Mouse (Mus musculus) layer of hippocampus, adult 9-10 months (tissue): ENCODE data around the gene Atf7.
A peak's percentile ranks its signal among the peaks of the same experiment; 100 is the strongest.

ENCODE experiments used
- DNase-seq: peaks from one replicate; pipeline ENCODE4 v3.0.0; 2022; ENCODE audit warnings: low spot score

Gene Atf7

DNA sequence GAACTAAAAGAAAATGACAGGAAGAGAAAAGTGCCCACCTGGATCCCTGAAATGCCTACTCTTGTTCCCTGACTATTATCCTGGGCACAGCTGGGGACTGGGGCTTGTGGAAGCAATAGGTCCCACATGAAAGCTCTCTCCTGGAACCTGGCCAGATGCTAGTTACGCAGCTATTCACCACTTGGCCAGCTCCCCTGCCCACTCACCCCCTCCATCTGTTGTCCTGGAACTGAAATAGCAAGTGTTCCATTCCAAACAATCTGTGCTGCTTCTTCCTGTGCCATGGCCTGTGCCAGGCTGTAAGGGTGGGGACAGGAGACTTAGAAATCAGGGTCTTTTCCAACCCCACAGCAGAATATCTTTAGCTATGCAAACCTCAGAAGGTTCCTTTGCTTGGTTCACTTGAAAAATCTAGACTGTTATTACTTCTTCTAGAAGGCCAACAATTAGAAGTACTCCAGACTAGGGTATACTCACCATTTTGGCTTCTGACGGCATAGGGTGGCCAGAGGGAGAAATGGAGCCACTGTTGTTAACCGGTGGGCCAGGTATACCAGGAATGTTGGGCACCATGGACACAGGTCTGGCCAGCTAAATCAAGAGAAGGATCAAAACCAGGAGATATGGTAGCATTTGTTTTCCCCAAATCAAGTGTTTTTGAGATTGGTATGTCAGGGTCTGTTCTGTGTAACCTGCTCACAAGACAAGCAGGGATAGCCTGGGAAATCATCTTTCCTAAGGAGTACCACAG lies 78.4 kb downstream of the Atf7 start:
- peak; percentile 91 for DNase-seq

DNA sequence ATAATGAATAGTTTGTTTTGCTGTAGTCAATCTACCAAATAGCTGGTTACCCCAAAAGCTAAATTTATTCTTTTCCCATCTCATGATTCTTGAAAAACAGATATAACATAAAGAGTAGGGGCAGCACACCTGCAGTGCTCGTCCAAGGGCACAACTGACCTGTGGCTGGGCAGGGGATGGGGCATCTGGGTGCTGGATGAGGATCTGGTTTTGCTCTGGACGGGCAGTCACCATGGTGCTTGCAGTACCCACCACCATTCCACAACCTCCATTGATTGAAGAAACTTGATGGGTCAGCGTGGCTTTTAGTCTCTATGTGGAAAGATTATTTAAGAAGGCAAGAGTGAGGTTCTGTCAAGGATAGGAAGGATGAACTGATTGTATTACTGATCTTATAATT lies 79.0 kb downstream of the Atf7 start:
- no peak for DNase-seq

DNA sequence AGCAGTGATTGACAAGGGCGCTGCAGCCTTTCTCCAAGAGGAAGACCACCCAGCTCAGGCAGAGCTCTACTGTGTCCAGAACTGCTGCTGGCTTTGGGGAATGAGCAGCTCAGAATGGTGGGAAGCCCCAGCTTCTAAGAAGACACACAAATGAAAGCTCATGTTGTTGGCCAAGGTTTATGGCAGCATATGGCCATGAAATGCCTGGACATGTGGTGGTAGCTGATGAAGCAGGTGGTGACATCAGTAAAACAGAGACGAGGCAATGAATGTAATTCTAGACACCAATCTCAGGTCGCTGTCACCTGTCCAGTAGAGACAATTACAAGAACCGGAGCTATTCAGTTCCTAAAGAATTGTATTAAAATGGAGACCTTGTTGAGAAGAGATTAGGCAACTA lies 80.5 kb downstream of the Atf7 start:
- DNase-seq: peak; percentile 33

DNA sequence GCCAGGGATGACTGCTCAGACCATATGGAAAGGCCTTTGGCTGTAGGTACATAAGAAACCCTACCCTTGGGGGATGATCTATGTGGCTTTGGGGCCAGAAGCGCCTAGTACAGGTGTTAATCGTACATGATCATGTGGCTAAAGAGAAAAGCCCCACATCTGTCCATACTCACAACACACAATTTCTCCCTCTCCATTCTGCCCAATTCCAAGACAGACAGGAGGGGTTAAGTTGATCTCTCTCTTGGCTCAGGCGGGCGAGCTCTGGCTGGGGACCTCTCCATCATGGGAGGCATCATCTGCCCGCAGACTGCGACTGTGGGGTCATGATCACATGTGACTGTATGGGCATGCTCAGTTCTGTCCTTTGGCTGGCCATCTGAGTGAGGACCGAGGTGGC lies 91.3 kb downstream of the Atf7 start:
- no peak for DNase-seq

DNA sequence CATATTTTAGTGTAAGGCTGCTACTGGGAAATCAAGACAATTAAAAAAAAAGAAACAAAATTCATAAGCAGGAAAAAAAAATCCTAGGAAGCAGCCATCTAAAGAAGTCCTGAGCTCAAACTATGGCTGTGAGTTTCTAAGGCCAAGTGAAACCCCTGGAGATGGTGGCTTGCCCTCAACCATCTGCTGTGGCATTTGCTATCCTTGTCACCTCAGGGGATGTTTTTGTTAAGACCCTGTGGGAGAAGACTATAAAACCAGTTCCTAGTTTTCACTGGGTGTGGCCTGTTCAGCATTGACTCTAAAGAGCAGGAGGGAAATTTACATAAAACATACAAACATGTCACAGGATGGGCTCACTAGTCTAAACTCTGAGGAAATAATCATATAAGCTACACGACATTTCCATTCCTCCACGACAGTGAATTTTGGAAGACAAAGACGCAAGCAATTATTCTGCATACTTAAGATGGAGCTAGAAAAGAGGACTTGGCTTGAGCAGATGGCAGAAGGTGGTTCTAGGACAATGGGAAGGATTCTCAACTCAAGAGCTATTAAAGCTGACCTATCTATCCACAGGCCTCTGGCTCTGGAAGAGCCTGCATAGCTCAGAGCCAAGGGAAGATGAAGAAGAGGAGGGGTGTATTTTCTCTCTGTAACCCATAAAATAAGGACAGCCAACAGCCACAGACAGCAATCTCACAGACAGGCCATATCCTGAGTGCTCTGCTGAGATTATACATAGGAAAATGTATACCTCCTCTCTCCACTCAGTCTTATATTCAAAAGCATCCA lies 93.0 kb downstream of the Atf7 start:
- DNase-seq: no peak

DNA sequence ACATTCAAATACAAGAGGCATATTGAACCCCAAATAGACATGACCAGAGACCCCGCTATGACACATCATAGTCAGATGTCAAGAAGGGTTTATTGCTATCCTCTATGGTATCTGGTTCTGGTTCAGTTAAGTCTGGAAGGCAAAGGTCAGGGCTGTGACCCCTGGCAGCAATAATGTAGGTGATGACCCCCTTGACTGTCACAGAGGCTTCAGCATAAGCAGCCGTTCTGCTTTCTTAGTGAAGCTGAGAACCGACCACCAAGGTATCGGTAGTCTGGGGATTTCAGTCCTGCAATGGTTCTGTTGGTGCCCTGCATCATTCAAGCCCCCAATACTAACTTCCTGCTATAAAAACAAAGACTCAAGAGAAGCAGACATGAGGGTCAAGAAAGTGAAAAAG lies 93.7 kb downstream of the Atf7 start:
- no peak for DNase-seq

DNA sequence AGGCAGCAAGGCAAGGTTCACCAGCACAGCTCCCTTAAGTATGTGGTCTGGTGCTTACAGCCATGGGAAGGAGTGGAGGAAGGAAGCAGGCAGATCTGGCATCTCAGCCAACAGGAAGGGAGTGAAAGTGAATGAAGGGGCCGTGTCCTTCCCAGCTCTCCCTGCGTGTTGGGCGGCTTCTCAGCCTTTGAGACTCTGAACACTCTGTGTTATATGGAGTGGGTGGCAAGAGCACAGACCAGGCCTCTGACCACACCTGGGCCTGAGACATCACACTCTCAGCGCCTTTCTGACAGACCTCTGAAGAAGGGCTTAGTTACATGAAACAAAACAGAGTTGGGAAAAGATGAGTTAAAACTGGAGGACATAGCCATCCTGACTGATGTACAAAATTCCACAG lies 94.7 kb downstream of the Atf7 start:
- DNase-seq: no peak

DNA sequence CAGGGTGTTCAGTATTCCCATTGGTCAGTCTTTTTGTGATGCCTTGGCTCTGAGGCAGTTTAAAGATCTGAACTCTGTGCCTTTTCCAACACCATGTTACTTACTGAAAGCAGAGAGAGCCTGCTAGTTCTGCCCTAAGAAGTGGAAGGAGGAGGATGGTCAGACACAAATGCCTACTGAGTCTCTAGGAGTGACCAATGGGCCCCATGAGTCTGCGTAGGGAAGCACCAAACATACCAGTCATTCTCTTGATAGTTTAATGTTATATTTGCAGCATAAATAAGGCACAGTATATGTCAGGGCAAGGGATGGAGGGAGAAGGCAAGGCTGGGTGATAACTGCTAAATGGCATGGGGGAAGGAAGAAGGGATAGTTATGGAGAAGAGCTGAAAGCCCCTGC lies 96.9 kb downstream of the Atf7 start:
- DNase-seq: no peak

DNA sequence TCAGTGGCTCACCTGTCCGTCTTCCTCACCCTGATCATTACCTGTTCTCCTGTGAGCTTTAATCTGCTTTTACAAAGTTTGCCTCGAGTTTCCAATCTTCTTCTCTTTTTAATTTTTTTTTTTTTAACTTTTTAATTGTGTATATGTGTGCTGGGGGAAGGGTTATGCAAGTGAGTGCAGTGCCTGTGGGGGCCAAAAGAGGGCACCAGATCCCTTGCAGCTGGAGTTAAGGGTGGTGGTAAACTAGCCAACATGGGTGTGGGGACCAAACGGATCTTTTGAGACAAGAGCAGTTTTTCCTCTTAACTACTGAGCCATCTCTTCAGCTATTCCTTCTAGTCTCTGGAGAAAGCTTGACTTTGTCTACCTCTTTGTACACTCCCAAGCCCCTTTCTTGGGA lies 97.3 kb downstream of the Atf7 start:
- DNase-seq: no peak

DNA sequence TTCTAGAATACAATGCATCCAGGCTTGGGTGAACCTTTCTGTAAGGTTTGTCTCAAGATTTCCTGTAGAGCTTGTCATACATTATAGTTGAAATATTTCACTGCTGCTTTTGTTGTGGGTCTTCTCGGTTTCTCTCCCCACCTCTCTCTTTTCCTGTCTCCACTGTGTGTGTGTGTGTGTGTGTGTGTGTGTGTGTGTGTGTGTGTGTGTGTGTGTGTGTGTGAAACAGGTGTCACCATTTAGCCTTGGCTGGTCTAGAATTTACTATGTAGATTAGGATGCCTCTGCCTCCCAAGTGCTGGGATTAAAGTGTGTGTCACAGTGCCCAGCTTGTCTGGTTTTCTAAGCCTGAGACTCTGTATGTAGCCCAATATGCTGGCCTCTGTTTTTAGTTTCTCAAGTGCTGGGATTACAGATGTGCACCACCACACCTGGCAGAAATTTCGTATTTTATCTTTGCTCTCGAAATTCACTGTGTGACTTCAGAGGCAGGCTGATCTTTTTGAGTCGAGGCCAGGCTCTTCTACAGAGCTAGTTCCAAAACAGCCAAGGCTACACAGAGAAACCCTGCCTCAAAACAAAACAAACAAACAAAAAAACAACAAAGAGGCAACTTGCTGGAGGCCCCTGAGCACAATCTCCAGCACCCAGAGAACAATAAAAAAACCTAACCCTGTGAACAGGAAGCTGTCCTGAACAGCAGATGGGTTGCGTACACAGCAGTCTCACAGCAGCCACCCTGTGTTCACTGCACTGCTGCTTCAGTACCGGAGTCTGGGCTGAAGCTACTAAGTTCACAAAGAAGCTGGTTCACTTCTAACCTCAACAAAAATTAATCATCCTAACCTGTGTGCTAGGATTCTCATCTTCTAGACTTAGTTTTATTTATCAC lies 98.9 kb downstream of the Atf7 start:
- no peak for DNase-seq

DNA sequence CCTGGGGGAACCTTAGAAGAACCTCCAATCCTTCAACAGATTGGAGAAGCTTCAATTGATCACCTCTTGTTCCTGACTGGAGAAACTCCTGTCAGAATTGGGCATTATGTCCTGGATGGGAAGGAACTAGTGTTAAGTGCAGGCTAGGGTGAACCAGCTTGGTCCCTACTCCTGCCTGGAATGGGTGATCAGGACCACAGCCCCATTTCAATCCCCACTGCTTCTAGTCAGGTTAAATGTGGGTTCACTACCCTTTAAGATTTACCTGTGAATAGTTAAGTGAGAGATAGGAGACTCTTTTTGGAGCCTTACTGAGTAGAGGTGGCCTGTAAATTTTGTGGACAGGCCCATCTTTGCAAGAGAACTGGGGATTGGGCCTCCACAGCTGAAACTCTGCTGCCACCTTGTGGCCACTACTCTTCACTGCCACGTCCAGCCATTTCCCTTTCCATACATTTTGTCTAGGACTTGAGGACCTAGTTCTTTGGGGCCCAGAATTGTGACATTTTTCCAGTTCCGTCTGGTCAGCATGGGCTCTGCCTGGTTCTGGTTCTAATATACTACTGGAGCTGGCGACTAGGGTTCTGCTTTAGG lies 100.3 kb downstream of the Atf7 start, which contains the start of gene Npff:
Gene Npff (minus strand): TSS at position 51 of the 594 bp plus-strand sequence.
- DNase-seq: peak; percentile 71

DNA sequence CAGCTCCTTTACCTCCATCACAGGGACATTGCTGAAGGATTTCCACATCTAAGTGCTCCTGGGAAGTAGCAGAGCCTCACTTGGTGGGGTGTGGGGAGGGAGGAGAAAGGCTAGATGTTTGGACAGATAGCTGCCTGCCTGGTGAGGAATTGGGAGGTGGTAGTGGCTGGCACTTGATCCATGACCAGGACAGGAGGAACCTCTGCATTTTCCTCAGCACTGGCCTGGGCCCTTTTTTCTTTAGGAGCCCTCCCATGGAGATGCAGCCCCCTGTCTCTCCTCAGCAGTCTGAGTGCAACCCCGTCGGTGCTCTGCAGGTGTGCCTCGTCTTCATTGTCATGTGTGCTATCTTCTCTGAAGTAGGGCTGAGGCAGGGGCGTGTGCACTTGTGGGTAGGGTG lies 103.8 kb downstream of the Atf7 start:
- DNase-seq: no peak

DNA sequence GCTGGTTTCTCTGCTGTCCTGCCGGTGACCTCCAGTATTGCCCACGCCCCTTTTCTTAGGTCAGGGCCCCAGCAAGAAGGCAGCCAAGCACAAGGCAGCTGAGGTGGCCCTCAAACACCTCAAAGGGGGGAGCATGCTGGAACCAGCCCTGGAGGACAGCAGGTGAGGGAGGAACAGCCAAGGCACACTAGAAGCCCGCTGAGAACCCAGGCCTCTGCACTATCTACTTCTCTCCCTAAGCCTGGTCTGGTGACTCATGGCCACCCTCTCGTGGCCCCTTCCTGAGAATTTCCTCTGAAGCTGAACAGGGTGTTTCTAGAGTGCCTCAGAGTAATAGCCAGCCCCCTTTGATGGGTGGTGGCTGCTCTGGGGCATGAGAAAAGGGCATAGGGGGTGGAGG lies 104.8 kb downstream of the Atf7 start:
- DNase-seq: no peak

DNA sequence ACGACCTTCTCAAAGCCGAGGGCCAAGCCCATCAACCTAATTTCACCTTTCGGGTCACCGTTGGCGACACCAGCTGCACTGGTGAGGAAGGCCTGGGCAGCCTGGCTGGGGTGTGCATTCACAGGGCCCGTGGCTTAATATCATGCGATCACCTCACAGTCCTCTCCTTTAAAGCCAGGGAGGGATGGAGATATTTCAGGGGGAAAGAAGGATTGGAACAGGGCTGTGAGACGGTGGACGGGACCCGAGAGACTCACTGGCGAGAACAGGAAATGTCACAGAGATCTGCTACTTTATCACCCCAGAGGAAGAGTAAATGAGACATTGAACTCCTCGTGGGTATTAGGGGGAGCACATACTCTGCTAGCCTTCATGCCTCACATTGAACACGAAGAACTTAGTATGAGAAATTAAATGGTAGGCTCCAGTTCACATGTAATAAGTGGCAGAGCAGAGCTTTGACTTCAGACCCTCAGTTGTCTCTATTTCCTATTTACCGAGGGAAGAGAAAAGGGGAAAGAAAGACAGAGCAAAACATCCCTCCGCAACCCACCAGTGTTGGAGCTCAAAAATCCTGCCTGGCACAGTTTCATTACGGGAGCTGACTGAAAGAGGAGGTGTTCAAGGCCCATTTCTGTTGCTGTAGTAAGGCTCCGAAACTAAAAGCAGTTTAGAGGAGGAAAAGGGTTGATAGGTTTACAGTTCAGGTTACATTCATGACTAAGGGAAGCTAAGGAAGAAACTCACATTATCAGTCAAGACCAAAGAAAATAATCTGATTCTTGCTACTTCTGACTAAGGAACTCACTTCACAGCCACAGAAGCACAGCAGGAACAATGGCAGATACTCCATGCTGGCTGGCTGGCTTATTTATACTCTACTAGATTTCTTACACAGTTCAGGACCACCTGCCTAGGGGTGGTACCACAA lies 105.8 kb downstream of the Atf7 start:
- DNase-seq: no peak

DNA sequence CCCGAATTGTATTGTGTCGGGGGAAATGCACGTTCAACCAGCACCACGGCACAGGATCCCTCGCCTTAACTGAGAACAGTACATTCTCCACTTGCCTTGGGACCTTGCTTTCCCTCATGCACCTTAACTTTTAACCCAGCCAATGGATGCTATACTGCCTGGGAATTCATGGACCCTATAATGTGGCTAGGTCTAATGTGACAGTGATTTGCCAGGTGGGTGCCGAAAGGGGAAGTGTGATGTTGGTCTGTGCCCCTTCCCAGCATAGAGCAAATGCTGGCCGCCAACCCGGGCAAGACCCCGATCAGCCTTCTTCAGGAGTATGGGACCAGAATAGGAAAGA lies 106.4 kb downstream of the Atf7 start:
- no peak for DNase-seq

DNA sequence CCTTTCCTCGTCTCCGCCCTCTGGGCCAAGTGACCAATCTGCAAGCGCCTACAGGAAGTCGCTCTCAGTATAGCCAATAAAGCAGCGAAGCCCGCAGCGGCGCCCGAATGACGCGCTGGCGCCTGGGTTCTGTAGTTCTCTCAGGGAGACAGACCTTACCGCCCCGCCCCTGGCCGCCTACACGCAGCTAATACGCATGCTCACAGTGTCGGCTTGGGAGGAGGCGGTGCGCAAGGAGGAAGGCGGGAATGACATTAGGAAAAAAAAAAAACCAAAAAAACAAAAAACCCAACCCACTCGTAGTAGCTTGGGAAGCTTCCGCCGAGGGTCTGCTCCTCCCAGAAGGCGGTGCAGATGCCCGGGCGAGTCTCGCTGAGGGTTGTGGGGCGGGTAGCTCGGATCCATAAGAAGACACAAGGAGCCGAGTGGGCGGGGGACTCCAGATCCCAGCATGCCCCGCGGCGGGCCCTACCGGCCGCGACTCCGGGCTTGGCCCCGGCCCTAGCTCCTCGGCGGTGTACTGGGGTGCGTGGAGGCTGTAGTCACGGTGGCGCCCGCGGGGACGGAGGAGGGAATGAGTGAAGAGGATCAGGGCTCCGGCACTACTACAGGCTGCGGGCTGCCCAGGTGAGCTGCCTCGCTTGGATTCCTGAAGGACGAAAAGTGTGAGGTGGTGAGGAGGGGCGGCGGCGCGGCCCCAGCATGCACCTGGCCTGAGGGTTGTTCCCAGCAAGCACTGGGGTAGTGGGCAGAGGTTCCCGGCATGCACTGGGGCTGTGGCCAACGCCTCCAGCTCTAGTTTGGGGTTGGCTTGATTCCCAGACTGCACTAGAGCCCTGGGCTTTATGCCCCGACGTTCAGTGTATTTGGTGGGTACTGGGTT lies 107.0 kb downstream of the Atf7 start, which contains the start of gene Tarbp2:
Gene Tarbp2 (plus strand): TSS at position 217 of the 883 bp plus-strand sequence.
- DNase-seq: peak; percentile 99

DNA sequence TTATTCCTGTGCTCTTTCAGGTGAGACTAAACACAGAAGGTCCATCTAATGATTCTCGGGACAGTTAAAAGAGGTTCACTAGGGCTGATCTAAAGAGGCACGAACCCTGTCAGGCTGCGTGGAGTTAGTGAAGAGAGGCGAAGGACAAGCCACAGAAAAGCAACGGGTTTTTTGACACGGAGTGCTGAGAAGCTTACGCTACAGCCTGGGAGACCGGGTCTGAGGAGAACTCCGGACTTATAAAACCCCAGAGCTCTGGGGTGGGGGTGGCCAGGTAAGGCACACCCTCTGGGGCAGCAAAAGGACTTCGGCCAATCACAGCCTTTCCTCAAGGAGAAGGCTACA lies 107.7 kb downstream of the Atf7 start:
- DNase-seq: no peak

DNA sequence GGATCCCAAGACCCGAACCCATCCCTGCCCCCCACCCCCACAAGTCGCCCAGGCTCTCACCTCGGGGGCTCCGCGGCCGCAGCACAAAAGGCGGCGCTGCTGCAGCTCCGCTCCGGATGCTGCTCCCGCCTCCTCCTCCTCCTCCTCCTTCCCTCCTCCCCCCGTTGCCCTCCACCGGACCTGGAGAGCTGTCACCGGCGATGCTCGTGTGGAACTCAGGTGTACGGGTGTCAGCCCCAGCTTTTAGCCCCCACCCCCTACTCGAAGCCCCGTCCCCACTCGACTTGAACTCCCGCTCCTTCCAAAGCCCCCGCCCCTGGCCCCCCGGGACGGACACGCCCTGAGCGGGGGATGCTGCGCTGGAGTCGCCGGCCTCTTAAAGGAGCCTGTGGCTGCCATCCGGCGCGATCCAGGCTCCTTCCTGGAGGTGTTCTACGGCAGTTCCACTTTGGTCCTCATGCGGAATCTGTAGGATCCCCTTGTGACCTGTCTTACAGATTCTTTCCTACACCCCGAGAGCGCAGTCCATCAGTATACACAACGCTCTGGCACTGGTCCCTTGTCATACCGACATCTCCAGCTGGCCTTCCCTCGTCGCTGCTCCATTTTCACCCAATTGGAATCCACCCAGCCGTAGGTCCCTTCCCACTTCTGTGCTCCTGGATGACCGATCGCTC lies 108.4 kb downstream of the Atf7 start, which contains the start of gene Map3k12:
Gene Map3k12 (minus strand): TSS at position 337 of the 677 bp plus-strand sequence.
- peak; percentile 51 for DNase-seq

DNA sequence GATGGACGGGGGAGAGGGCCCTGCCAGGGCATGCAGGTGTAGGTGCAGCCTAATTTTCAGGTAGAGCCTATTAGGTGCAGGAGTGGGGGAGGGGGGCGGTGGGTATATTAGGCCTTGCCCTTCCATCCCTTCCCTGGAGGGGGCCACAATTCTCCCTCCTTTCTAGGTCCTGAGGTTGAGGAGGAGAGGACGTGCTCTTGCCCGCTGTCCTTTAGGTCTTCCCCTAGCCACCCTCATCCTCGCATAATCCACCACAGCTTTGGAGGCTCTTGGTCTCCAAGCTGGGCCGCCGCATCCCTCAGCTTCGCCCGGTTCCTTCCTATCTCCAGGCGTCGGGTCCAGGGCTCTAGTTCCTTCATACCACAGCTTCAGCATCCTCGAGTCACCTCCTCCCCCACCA lies 109.0 kb downstream of the Atf7 start:
- no peak for DNase-seq
